Mouse (Mus musculus): Measurements from ENCODE around the gene Ehmt2.
"Not testable (repeated sequence)": the region's sequence is repeated elsewhere in the genome, so short reads cannot be mapped to it uniquely, and the experiment has no call there.

Ehmt2 gene

DNA sequence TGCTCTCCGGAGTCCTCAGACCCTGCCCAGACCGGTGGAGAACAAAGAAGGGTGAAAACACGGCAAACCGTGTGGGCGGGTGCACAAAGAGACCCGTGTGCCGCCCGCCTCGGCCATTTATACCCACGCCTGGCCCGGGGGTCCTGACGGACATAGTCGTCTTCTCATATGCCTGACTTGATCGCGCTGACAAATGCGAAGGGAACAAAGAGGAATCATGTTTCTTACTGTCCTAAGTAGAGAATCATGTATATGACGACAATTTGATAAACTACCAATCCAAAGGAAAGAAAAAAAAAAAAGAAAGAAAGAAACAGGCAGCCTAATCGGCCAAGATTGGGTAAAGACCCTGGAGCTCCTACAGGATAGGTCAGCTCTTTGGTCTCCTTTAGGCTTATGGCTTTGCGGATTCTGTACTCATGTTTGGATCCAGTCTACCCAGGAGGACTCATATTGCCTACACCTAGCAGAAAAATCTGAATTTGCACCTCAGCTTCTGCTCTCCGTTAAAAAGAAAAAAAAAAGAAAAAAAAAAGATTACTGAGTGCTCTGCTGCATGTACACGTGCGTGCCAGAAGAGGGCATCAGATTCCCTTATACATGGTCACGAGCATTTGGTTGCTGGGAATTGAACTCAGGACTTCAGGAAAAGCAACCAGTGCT is 54.2 kb downstream of the Ehmt2 start:
- DNase-seq (ENCODE audit: low read depth, low spot score), result peak; percentile 80

DNA sequence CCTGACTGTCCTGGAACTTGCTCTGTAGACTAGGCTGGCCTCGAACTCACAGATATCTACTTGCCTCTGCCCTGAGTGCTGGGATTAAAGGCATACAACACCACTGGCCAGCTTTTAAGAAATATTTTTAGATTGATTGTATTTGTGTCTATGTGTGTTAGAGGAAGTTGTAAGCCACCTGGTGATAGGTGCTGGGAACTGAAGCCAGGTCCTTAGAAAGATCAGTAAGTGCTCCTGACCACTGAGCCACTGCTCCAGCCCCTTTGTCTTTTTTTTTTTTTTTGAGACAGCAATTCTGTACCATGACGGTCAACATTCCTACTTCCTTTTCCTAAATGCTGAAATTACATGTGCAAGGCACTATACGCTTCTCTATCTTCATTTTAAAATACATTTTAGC is 55.0 kb downstream of the Ehmt2 start:
- no peak for DNase-seq (ENCODE audit: low read depth, low spot score)

- no peak for DNase-seq (ENCODE audit: low read depth, low spot score)
Measured at GRCm38 (mm10) chr17:34953904-34954303, 55.6 kb downstream of the Ehmt2 start.

GRCm38 (mm10) chr17:34954831-34955230 is 56.6 kb downstream of the Ehmt2 start:
- DNase-seq (ENCODE audit: low read depth, low spot score), result no peak

- no peak for DNase-seq (ENCODE audit: low read depth, low spot score)
Measured at GRCm38 (mm10) chr17:34955884-34956283, 57.6 kb downstream of the Ehmt2 start.

DNA sequence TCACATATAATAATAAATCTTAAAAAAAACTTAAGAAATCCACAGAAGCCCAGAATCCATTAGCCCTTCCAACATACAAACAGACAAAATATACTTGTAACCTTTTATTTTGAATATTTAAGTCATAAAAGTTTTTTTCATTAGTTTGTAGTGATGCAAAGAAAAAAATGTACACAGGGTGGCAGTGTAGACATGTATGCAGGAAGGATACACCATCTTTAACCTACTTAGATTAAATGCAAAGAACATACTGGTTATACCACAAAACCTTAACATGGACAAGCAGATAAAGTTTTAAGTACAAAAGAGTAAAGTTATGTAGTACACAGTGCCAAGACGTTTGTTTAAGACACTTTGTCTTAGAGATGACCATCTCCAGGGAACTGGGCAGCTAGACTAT is 58.1 kb downstream of the Ehmt2 start:
- peak; percentile 62 for DNase-seq (ENCODE audit: low read depth, low spot score)

GRCm38 (mm10) chr17:34957291-34957690 is 59.0 kb downstream of the Ehmt2 start:
- DNase-seq (ENCODE audit: low read depth, low spot score), result not testable (repeated sequence)

- not testable (repeated sequence) for DNase-seq (ENCODE audit: low read depth, low spot score)
Measured at GRCm38 (mm10) chr17:34957966-34958365, 59.7 kb downstream of the Ehmt2 start.

- not testable (repeated sequence) for DNase-seq (ENCODE audit: low read depth, low spot score)
Measured at GRCm38 (mm10) chr17:34958734-34959129, 60.5 kb downstream of the Ehmt2 start.

DNA sequence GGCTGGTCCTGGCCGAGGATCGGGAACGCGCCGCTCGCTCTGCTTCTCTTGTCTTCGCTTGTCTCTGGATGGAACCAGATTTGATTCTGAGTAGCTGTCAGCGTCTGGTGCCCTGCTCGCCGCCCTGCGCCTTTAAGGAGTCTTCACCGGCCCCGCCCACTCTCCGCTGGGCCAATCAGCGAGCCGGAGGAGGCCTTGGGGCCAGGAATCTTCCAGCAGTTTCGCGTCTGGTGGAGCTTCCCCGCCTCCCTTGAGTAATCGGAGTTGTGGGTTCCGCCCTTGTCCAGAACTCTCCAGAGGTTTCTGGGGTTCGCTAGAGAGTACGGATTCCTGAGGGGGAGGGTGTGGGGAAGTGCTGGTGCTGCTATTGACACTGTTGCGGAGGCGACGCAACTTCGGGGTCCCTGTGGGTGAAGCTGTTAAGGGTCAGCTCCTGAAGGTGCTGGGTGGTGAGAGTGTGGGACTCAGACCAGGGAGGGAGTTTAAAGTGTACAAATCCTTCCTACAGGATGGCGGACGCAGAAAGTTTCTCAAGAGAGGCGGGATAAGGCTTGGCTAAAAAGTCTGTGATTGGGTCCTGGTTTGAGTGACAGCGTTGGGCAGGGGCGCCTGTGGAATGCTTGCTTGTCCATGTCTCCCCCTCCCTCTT is 61.0 kb downstream of the Ehmt2 start, which contains the start of gene Hspa1b:
Gene Hspa1b (minus strand): TSS at position 109 of the 649 bp plus-strand sequence.
- DNase-seq (ENCODE audit: low read depth, low spot score), result peak; percentile 86

DNA sequence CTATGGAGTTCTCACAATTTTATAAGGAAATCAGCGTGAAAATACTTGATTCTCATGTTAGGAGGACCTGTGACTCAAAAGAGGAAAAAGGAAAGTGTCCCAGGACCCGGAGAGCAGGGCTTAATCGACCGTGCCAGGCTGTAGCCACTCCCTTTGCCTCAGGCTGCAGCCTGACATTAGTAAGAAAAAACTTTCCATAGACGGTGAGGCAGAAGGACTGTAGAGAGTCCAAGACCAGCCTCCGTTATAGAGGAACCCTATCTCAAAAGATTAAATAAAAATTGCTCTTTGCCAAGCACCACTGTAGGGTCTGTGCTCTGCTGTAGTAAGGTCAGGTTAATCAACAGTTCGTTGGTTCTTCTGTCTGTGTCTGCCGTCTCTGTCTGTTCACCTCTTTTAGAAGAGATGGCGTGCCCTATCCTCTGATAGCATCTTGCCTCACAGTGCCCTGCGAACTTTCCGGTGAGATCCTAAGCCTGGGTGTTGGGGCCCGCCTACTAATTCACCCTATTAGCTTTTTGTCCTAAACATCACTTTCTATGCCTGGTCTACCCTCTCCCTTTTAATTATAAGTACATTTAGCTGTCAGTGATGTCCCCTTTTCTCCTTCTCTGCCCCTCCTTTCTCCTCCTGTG is 61.7 kb downstream of the Ehmt2 start:
- peak; percentile 62 for DNase-seq (ENCODE audit: low read depth, low spot score)

DNA sequence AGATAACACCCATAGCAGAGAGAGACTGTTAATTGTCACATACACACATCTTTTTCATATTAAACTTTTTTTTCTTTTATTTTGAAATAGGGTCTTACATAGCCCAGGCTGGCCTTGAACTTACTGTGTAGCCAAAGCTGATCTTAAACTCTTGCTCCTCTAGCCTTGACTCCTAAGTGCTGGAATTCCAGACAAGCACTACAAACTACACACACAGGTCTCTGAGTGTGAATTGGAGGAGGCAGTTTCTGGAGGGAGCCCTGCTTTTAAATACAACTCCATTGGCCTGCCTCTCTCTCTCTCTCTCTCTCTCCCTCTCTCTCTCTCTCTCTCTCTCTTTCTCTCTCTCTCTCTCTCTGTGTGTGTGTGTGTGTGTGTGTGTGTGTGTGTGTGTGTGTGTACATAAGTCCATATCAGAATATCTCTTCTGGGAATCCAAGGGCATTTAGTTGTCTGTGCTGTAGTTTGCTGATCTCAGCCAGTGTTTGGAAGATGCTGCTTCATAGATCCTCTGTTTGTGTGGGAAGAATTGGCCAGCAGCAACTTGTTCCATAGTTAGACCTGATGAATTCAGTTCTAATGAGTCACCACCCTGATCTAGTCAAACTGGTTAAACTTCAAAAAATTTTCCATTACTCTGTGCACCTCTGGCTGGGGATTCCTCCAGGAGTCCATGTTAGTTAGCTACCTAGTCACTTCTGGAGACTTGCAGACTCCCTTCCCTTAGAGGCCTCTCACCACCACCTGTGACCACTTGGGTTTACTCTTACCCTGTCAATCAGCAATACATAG is 62.6 kb downstream of the Ehmt2 start:
- no peak for DNase-seq (ENCODE audit: low read depth, low spot score)

GRCm38 (mm10) chr17:34962125-34962524 is 63.9 kb downstream of the Ehmt2 start:
- DNase-seq (ENCODE audit: low read depth, low spot score), result no peak

DNA sequence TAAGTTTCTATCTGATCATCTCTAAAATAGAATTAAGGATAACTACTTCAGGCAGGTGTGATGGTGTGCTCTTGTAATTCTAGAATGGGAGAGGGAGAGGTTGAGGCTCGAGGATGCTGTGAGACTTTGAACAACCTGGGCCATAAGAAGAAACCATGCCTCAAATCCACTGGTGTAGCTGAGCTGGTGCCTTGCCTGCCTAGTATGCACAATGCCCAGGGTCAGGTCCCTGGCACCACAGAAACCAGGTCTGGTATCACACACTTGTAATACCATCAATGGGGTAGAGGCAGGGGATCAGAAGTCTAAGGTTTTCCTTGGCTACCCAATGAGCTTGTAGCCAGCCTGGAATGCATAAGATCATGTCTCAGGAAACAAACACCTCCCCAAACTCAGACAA is 64.6 kb downstream of the Ehmt2 start:
- no peak for DNase-seq (ENCODE audit: low read depth, low spot score)
